Mouse (Mus musculus): ENCODE measurements at regions not wholly inside any gene's neighbourhood (a gene's known extent, or its start where the extent isn't known, plus 50 kb on each side); places are given as distances from the start of the nearest gene placed in this dataset.

DNA sequence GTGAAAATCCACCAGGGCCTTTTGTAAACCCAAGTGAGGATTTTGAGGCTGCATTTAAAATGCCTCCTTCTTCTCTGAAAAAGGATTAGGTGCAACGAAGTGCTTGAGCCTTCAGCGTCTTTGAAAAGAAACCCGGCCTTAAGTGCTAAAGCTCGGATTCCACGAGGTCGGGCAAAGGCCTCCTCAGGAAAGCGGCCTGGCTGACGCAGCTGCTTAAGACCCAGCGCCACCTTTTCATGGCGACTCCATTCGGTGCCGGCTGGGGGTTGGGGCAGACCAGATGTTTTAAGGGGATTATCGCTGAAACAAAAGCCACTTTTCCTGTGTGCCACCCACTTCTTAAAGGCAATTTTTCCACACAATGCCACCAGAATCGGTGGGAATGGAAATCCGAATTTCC, 61.6 kb upstream of the 4932438H23Rik start:
- H3K27me3 ChIP-seq (ENCODE audit: control insufficient read depth, insufficient read depth, low read length), result peaks cover 66% of the 10 kb centered on the region
- ATAC-seq (ENCODE audit: low FRiP score), result no peak
- H3K27ac ChIP-seq, result no peak overlapping the region
- no peaks in the 10 kb centered on the region for H3K36me3 ChIP-seq (replicated peaks; ENCODE audit: control insufficient read depth, insufficient read depth)
- no peaks in the 10 kb centered on the region for H3K4me1 ChIP-seq (replicated peaks; ENCODE audit: control insufficient read depth, insufficient read depth, low read length)
- no peak overlapping the region for H3K4me3 ChIP-seq (replicated peaks; ENCODE audit: low read length)
- DNase-seq (ENCODE audit: low spot score), result no peak
- 0 out of 2 replicates have a peak, but pooled peaks cover 3% of the 10 kb centered on the region for H3K9me3 ChIP-seq (ENCODE audit: control insufficient read depth, low read length)
- no peak overlapping the region for H3K4me2 ChIP-seq (replicated peaks)
- 34% methylated on average over 15 of the region's 15 CpGs for WGBS
- H3K9ac ChIP-seq, result no peak overlapping the region

DNA sequence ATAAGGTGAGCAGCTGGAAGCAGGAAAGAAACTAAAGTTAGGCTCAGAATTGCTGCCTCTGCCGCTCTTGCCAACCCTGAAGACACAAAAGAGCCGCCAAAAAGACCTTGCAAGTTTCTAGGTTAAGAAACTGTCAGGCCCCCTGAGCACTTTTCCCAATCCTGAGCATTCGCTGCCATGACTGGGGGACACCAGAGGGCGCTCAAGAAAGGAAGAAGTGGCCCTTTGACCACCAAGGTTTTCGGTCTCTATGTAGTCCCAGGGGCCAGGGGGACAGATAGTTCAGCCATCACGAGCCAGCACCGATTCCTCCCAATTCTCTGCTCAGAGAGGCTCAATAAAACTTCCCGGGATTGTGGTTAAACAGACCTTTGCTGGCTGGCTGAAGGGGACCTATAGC, 64.6 kb upstream of the Olig2 start:
- peaks cover 96% of the 10 kb centered on the region for H3K27me3 ChIP-seq (ENCODE audit: control insufficient read depth, insufficient read depth, low read length)
- H3K9me3 ChIP-seq (ENCODE audit: control insufficient read depth, low read length), result 0 out of 2 replicates have a peak, but pooled peaks cover 3% of the 10 kb centered on the region
- H3K9ac ChIP-seq, result no peak overlapping the region
- no peaks in the 10 kb centered on the region for H3K4me1 ChIP-seq (replicated peaks; ENCODE audit: control insufficient read depth, insufficient read depth, low read length)
- DNase-seq (ENCODE audit: low spot score) (peak; percentile 57), ATAC-seq (ENCODE audit: low FRiP score) (no peak)
- no peak overlapping the region for H3K4me2 ChIP-seq (replicated peaks)
- WGBS, result 12% methylated on average over 8 of the region's 8 CpGs
- H3K4me3 ChIP-seq (replicated peaks; ENCODE audit: low read length), result no peak overlapping the region
- no peak overlapping the region for H3K27ac ChIP-seq
- H3K36me3 ChIP-seq (replicated peaks; ENCODE audit: control insufficient read depth, insufficient read depth), result no peaks in the 10 kb centered on the region

DNA sequence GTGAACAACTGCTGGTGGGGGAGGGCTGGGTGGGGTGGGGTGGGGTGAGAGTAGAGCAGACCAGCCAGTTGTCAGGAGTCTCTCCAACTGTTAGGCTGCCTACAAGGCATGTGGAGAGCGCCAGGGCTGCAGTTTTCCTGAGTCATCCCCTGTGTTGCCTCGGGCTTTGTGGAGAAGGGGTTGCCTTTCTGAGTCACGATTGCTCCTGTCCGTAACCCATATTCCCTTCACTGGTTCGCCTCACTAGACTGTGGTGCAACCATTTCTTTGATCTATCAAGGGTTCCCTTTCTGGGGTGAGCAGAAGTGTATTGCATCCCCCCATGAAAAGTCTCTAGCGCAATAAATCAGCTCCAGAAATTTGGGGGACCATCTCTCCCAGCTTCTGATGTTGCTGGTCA, 63.6 kb upstream of the Olig2 start:
- WGBS, result 79% methylated on average over 6 of the region's 6 CpGs
- no peak overlapping the region for H3K4me3 ChIP-seq (replicated peaks; ENCODE audit: low read length)
- H3K36me3 ChIP-seq (replicated peaks; ENCODE audit: control insufficient read depth, insufficient read depth), result no peaks in the 10 kb centered on the region
- ATAC-seq (ENCODE audit: low FRiP score) (no peak), DNase-seq (ENCODE audit: low spot score) (no peak)
- no peaks in the 10 kb centered on the region for H3K4me1 ChIP-seq (replicated peaks; ENCODE audit: control insufficient read depth, insufficient read depth, low read length)
- H3K9me3 ChIP-seq (ENCODE audit: control insufficient read depth, low read length), result 0 out of 2 replicates have a peak, but pooled peaks cover 3% of the 10 kb centered on the region
- H3K9ac ChIP-seq, result no peak overlapping the region
- no peak overlapping the region for H3K27ac ChIP-seq
- H3K27me3 ChIP-seq (ENCODE audit: control insufficient read depth, insufficient read depth, low read length), result peaks cover 95% of the 10 kb centered on the region
- H3K4me2 ChIP-seq (replicated peaks), result no peak overlapping the region

DNA sequence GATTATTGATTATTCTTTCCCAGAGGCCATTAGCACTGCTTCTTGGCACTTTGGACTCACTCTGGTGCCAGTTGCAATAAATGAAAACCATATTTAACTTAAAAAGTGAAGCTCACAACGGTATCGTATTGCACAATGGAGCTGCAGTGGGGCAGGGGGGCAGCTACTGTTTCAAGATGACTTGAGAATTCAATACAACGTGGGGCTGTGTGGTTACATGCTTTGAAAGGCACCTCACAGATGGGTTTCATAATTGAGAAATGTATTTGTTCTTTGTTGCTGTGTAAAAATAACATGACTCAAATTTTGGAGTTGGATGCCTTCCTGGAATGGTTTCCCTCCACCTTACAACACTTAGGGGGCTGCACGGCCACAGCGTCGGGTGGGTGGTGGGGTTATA, 62.9 kb upstream of the Olig2 start:
- DNase-seq (ENCODE audit: low spot score) (no peak), ATAC-seq (ENCODE audit: low FRiP score) (no peak)
- Histone ChIP-seq H3K4me1 (replicated peaks; ENCODE audit: control insufficient read depth, insufficient read depth, low read length) (no peaks in the 10 kb centered on the region), H3K4me2 (replicated peaks) (no peak overlapping the region), H3K9ac (no peak overlapping the region), H3K27me3 (ENCODE audit: control insufficient read depth, insufficient read depth, low read length) (peaks cover 95% of the 10 kb centered on the region), H3K36me3 (replicated peaks; ENCODE audit: control insufficient read depth, insufficient read depth) (no peaks in the 10 kb centered on the region), H3K9me3 (ENCODE audit: control insufficient read depth, low read length) (0 out of 2 replicates have a peak, but pooled peaks cover 3% of the 10 kb centered on the region), H3K27ac (no peak overlapping the region), H3K4me3 (replicated peaks; ENCODE audit: low read length) (no peak overlapping the region)
- WGBS, result 89% methylated on average over 6 of the region's 6 CpGs

DNA sequence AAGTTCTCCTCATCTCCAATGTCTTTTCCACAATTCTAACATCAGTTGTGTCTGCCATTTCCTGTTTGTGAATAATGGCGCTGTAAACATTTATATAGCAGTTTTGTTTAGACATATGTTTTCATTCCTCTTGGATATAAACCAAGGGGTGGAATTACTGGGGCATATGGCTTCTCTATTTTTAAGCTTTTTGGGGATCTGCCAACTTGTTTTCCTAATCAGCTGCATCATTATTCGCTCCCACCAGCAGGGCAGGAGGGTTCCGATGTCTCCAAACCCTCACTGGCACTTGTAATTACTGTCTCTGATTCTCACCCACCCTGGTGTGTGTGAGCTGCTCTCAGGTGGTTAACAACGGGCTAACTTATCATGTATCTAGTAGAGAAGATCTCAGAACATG, 59.4 kb upstream of the Olig2 start:
- peaks cover 4% of the 10 kb centered on the region; the same call in 1 of the 2 replicates for H3K4me1 ChIP-seq (replicated peaks; ENCODE audit: control insufficient read depth, insufficient read depth, low read length)
- H3K27me3 ChIP-seq (ENCODE audit: control insufficient read depth, insufficient read depth, low read length), result peaks cover 96% of the 10 kb centered on the region
- H3K27ac ChIP-seq, result no peak overlapping the region
- no peak overlapping the region for H3K4me2 ChIP-seq (replicated peaks)
- ATAC-seq (ENCODE audit: low FRiP score), result no peak
- H3K4me3 ChIP-seq (replicated peaks; ENCODE audit: low read length), result no peak overlapping the region
- no peak overlapping the region for H3K9ac ChIP-seq
- no peaks in the 10 kb centered on the region for H3K9me3 ChIP-seq (ENCODE audit: control insufficient read depth, low read length)
- DNase-seq (ENCODE audit: low spot score), result no peak
- H3K36me3 ChIP-seq (replicated peaks; ENCODE audit: control insufficient read depth, insufficient read depth), result no peaks in the 10 kb centered on the region
- WGBS, result 67% methylated on average over 4 of the region's 4 CpGs

DNA sequence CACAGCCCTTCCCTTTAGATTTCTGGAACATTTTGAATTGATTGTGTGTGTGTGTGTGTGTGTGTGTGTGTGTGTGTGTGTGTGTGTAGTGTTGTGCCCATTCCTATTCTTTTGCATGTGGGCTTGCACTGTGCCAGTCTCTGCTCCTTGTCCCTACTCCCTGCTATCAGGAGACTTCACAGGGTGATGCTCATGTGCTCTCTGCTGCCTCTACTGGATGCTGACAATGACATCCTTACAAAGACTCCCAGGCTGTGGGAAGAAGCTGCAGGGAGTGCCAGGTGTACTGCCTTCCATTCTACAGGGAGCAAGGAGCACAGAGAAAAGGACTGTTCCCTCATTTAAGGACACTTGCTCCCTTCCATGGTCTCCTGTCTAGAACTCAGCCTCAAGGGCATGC, 58.4 kb upstream of the Olig2 start:
- H3K27me3 ChIP-seq (ENCODE audit: control insufficient read depth, insufficient read depth, low read length), result peaks cover 96% of the 10 kb centered on the region
- H3K9me3 ChIP-seq (ENCODE audit: control insufficient read depth, low read length), result no peaks in the 10 kb centered on the region
- peak; percentile 71 for DNase-seq (ENCODE audit: low spot score)
- H3K9ac ChIP-seq, result no peak overlapping the region
- H3K4me3 ChIP-seq (replicated peaks; ENCODE audit: low read length), result no peak overlapping the region
- peak; percentile 69; the same call in 1 of the 2 replicates for ATAC-seq (ENCODE audit: low FRiP score)
- H3K4me2 ChIP-seq (replicated peaks), result no peak overlapping the region
- H3K27ac ChIP-seq, result no peak overlapping the region
- H3K4me1 ChIP-seq (replicated peaks; ENCODE audit: control insufficient read depth, insufficient read depth, low read length), result peaks cover 4% of the 10 kb centered on the region; the same call in 1 of the 2 replicates
- no peaks in the 10 kb centered on the region for H3K36me3 ChIP-seq (replicated peaks; ENCODE audit: control insufficient read depth, insufficient read depth)

DNA sequence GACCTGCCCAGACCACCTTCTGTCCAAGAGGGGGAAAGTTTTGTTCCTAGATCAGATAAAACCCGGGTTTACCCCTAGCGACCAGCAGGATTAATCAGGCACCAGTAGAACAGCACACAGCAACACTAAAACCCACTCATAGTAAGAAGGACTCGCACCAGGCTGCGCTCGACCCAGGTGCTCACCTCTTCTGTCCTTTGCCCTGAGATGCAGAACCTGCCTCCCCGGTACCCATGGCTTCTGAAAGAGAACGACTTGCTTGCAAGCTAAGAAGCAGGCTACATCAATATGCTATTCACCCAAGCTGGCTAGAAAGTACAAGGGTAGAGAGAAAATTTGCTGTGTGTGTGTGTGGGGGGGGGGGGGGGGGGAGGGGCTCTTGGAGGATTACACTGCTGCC, 56.9 kb upstream of the Olig2 start:
- Histone ChIP-seq H3K27me3 (ENCODE audit: control insufficient read depth, insufficient read depth, low read length) (peaks cover 96% of the 10 kb centered on the region), H3K36me3 (replicated peaks; ENCODE audit: control insufficient read depth, insufficient read depth) (no peaks in the 10 kb centered on the region), H3K9ac (no peak overlapping the region), H3K4me1 (replicated peaks; ENCODE audit: control insufficient read depth, insufficient read depth, low read length) (peaks cover 7% of the 10 kb centered on the region; the same call in 1 of the 2 replicates), H3K4me3 (replicated peaks; ENCODE audit: low read length) (no peak overlapping the region), H3K4me2 (replicated peaks) (no peak overlapping the region), H3K27ac (no peak overlapping the region), H3K9me3 (ENCODE audit: control insufficient read depth, low read length) (no peaks in the 10 kb centered on the region)
- ATAC-seq (ENCODE audit: low FRiP score), result no peak
- no peak for DNase-seq (ENCODE audit: low spot score)
- WGBS, result 35% methylated on average over 7 of the region's 7 CpGs

DNA sequence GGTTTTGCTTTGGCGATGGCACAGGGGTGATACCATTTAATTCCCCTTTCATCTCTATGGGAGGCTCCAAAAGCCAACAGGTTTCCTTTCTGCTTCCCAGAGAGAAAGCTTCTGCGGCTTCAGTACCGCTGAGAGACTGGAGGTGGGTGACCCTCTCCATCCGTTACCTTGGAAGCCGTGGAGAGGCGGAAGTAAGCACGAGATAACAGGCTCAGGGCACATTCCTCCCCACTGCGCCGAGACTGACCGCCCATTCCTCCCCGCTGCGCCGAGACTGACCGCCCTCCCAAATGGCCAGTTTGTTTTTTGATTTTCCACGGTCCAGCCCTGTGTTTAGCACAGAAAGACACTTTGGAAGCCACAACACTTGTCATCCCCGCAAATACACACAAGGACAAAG, 55.4 kb upstream of the Olig2 start:
- H3K27me3 ChIP-seq (ENCODE audit: control insufficient read depth, insufficient read depth, low read length), result peaks cover 96% of the 10 kb centered on the region
- H3K27ac ChIP-seq, result no peak overlapping the region
- no peak for DNase-seq (ENCODE audit: low spot score)
- WGBS, result under 1% methylated on average over 16 of the region's 16 CpGs
- H3K36me3 ChIP-seq (replicated peaks; ENCODE audit: control insufficient read depth, insufficient read depth), result no peaks in the 10 kb centered on the region
- peaks cover 17% of the 10 kb centered on the region for H3K4me1 ChIP-seq (replicated peaks; ENCODE audit: control insufficient read depth, insufficient read depth, low read length)
- no peak for ATAC-seq (ENCODE audit: low FRiP score)
- H3K4me2 ChIP-seq (replicated peaks), result peak overlapping the region; percentile 41
- 0 out of 2 replicates have a peak overlapping the region, but pooled peaks have one; percentile 7 for H3K4me3 ChIP-seq (replicated peaks; ENCODE audit: low read length)
- no peak overlapping the region for H3K9ac ChIP-seq
- no peaks in the 10 kb centered on the region for H3K9me3 ChIP-seq (ENCODE audit: control insufficient read depth, low read length)

DNA sequence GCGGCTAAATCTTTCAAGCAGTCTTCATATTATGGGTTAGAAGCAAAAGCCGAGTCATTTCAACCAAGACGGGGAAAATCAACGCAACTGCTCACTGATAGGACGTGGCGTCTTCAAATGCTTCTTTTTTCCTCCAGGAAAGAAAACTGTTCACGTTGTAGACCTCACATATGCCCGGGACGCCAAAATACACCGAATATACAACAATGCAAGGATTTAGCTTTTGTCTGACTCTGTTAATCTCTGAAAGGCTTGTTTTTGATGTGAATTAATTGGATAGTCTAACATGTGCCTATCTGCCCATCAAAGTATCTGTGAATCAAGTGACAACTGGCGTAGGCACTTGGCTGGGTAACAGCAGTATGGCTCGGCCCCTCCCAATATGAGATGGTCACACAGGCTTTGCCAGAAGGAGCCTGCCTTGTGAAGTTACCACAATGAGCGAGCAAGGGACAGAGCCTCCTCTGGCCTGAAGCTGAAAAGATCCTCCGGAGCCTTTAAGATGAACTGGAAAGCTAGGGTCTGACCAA, 53.3 kb upstream of the Olig2 start:
- peaks cover 17% of the 10 kb centered on the region for H3K4me1 ChIP-seq (replicated peaks; ENCODE audit: control insufficient read depth, insufficient read depth, low read length)
- H3K4me2 ChIP-seq (replicated peaks), result no peak overlapping the region
- H3K27ac ChIP-seq, result no peak overlapping the region
- no peak overlapping the region for H3K9ac ChIP-seq
- no peaks in the 10 kb centered on the region for H3K9me3 ChIP-seq (ENCODE audit: control insufficient read depth, low read length)
- H3K4me3 ChIP-seq (replicated peaks; ENCODE audit: low read length), result no peak overlapping the region
- DNase-seq (ENCODE audit: low spot score) (no peak), ATAC-seq (ENCODE audit: low FRiP score) (no peak)
- 67% methylated on average over 14 of the region's 14 CpGs for WGBS
- peaks cover 97% of the 10 kb centered on the region for H3K27me3 ChIP-seq (ENCODE audit: control insufficient read depth, insufficient read depth, low read length)
- H3K36me3 ChIP-seq (replicated peaks; ENCODE audit: control insufficient read depth, insufficient read depth), result no peaks in the 10 kb centered on the region

DNA sequence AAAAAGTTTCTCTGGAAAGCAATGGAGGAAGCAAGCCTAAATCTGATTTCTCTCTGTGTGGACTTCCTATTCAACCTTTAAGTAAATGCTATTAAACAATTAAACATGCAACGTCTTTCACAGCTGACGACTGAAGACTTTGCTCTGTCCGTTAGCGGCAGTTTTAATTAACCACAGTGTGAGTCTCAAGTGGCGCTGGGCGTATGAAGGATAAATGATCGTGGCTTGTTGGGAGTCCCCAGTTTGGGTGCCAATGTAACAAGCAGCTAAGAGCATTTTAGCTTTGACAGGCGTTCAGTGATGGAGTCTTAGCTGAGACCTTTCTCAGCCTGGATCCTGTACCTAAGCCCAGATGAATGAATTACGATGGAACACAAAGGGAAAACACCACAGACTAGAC, 52.7 kb upstream of the Olig2 start:
- Histone ChIP-seq H3K4me3 (replicated peaks; ENCODE audit: low read length) (no peak overlapping the region), H3K9ac (no peak overlapping the region), H3K9me3 (ENCODE audit: control insufficient read depth, low read length) (no peaks in the 10 kb centered on the region), H3K4me1 (replicated peaks; ENCODE audit: control insufficient read depth, insufficient read depth, low read length) (peaks cover 17% of the 10 kb centered on the region), H3K27ac (no peak overlapping the region), H3K4me2 (replicated peaks) (no peak overlapping the region), H3K36me3 (replicated peaks; ENCODE audit: control insufficient read depth, insufficient read depth) (no peaks in the 10 kb centered on the region), H3K27me3 (ENCODE audit: control insufficient read depth, insufficient read depth, low read length) (peaks cover 97% of the 10 kb centered on the region)
- no peak for DNase-seq (ENCODE audit: low spot score)
- no peak for ATAC-seq (ENCODE audit: low FRiP score)
- 48% methylated on average over 9 of the region's 9 CpGs for WGBS

Data from hindbrain, embryonic 14.5 days (tissue).